9 mouse cellular contexts compared by ENCODE assay signal in the genomic region with DNA sequence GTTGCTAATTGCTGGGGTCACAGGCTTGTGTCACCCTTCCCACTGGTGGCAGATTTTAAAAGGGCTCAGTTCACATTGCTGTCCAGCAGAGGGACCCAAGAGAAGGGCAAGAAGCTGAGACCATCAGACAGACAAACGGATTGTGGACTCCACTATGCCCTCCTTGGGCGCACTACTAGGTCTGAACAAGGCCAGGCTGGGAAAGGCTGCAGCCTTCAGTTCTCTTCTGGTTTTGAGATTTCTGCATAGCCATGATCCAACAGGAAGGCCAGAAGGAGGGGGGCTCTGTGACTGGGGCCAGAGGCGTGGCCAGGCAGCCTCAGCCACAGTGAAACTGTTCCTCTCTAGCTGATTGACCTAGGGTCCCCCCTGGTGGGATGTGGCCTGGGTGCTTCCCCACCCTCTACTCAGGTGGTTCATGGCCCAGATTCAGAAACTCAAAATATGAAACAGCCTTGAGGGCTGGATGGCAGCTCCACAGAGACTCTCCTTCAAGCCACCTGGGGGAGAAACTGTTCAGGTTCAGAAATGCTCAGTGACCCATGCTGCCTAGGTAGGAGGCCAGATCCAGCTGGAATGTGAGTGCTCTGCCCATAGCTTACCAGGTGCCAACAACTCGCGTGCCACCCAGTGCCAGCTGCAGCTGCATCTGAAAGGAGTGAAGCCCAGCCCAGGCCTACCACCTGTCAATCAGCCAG. TPM values are rescaled to one million over a fixed set of nuclear protein-coding genes. Genes with fewer than 3 reads are reported as not detected.
A peak's percentile ranks its signal among the peaks of the same experiment; 100 is the strongest.
DNase-seq lines count a peak whose midpoint lies in the region; ATAC-seq lines count a peak whose summit lies in the region.
"Had no signal": no experiment of that assay in that cellular context is flagged by ENCODE, and none has a peak within 500 bp of the region (broad histone marks: within the 10 kb centered on the region; RNA-seq: fewer than 3 reads in every experiment).

No protein-coding gene starts in this region.

- H3K4me2 ChIP-seq in hindbrain, embryonic 11.5 days (replicated peaks; ENCODE audit: low read depth, low read length), result no peak overlapping the region
- no peak overlapping the region for H3K4me2 ChIP-seq in hindbrain, embryonic 14.5 days (replicated peaks)
- H3K4me2 ChIP-seq: embryonic facial prominence, embryonic 13.5 days had no signal

- no peaks in the 10 kb centered on the region for H3K27me3 ChIP-seq in hindbrain, embryonic 11.5 days (ENCODE audit: control insufficient read depth, insufficient read depth, low read length)
- H3K27me3 ChIP-seq in hindbrain, embryonic 14.5 days (ENCODE audit: control insufficient read depth, insufficient read depth, low read length), result no peaks in the 10 kb centered on the region
- no peaks in the 10 kb centered on the region for H3K27me3 ChIP-seq in megakaryocyte, embryonic 14.5 days (replicated peaks)
- H3K27me3 ChIP-seq: embryonic facial prominence, embryonic 13.5 days had no signal

- DNase-seq in hindbrain, embryonic 11.5 days (ENCODE audit: low spot score), result peak; percentile 25
- no peak for DNase-seq in hindbrain, embryonic 14.5 days (ENCODE audit: low spot score)
- DNase-seq in ZHBTc4 (ENCODE audit: low read depth, low spot score), result peak; percentile 77
- peak; percentile 83 for DNase-seq in kidney, adult 18-20 months
- no peak for DNase-seq in left cerebral cortex, adult 9 months (ENCODE audit: low spot score in 2 of 2)
- no peak for DNase-seq in right cerebral cortex, adult 2 months (ENCODE audit: low spot score in 2 of 2)
- DNase-seq in left cerebral cortex, postnatal 10 days (ENCODE audit: extremely low spot score in 1 of 2, low spot score in 2 of 2), result no peak

- no peak overlapping the region for H3K9ac ChIP-seq in hindbrain, embryonic 11.5 days (ENCODE audit: low read depth, low read length)
- H3K9ac ChIP-seq in hindbrain, embryonic 14.5 days, result no peak overlapping the region
- H3K9ac ChIP-seq: embryonic facial prominence, embryonic 13.5 days had no signal

- ATAC-seq in hindbrain, embryonic 11.5 days (ENCODE audit: low FRiP score), result no peak
- no peak for ATAC-seq in hindbrain, embryonic 14.5 days (ENCODE audit: low FRiP score)

- no peaks in the 10 kb centered on the region for H3K9me3 ChIP-seq in hindbrain, embryonic 11.5 days (ENCODE audit: control insufficient read depth, low read length)
- no peaks in the 10 kb centered on the region for H3K9me3 ChIP-seq in hindbrain, embryonic 14.5 days (ENCODE audit: control insufficient read depth, low read length)
- no peaks in the 10 kb centered on the region for H3K9me3 ChIP-seq in megakaryocyte, embryonic 14.5 days
- H3K9me3 ChIP-seq: embryonic facial prominence, embryonic 13.5 days had no signal

- no peak overlapping the region for H3K27ac ChIP-seq in hindbrain, embryonic 11.5 days (ENCODE audit: low read depth, low read length)
- H3K27ac ChIP-seq in hindbrain, embryonic 14.5 days, result no peak overlapping the region
- H3K27ac ChIP-seq: embryonic facial prominence, embryonic 13.5 days had no signal

- intact Hi-C loops in left cerebral cortex, postnatal 10 days (cut with DNase I), result no loop called here

- WGBS in hindbrain, embryonic 11.5 days, result 59% methylated on average over 5 of the region's 5 CpGs
- WGBS in hindbrain, embryonic 14.5 days, result 65% methylated on average over 5 of the region's 5 CpGs

- no peaks in the 10 kb centered on the region for H3K4me1 ChIP-seq in hindbrain, embryonic 11.5 days (replicated peaks; ENCODE audit: control insufficient read depth, insufficient read depth, low read length)
- no peaks in the 10 kb centered on the region for H3K4me1 ChIP-seq in hindbrain, embryonic 14.5 days (replicated peaks; ENCODE audit: control insufficient read depth, insufficient read depth, low read length)
- H3K4me1 ChIP-seq in megakaryocyte, embryonic 14.5 days, result peaks cover 65% of the 10 kb centered on the region

- no peaks in the 10 kb centered on the region for H3K36me3 ChIP-seq in hindbrain, embryonic 11.5 days (ENCODE audit: control insufficient read depth, insufficient read depth, low read length)
- no peaks in the 10 kb centered on the region for H3K36me3 ChIP-seq in hindbrain, embryonic 14.5 days (replicated peaks; ENCODE audit: control insufficient read depth, insufficient read depth)
- H3K36me3 ChIP-seq in megakaryocyte, embryonic 14.5 days (replicated peaks; ENCODE audit: low read length), result no peaks in the 10 kb centered on the region
- H3K36me3 ChIP-seq: embryonic facial prominence, embryonic 13.5 days had no signal

- H3K4me3 ChIP-seq in hindbrain, embryonic 11.5 days (ENCODE audit: low read depth, low read length), result no peak overlapping the region
- H3K4me3 ChIP-seq in hindbrain, embryonic 14.5 days (replicated peaks; ENCODE audit: low read length), result no peak overlapping the region
- H3K4me3 ChIP-seq in megakaryocyte, embryonic 14.5 days (replicated peaks), result peak overlapping the region; percentile 85
- H3K4me3 ChIP-seq: embryonic facial prominence, embryonic 13.5 days had no signal

RNA-seq across cellular contexts. Expression of a gene that starts 13.7 kb away (rescaled TPM):
- polyA plus RNA-seq in hindbrain, embryonic 11.5 days (2014; fragmentation: Nextera tagmentation; extraction: Ambion mirVana), result 0.42 and 0.74 TPM in 2 replicates
- polyA plus RNA-seq in hindbrain, embryonic 14.5 days (2014; fragmentation: Nextera tagmentation; extraction: Ambion mirVana), result 0.48 and 0.90 TPM in 2 replicates
- 22.9 and 55.2 TPM in 2 replicates for polyA plus RNA-seq in megakaryocyte, embryonic 14.5 days (2012; ENCODE audit: insufficient read depth, low replicate concordance)
- total RNA-seq in left cerebral cortex, postnatal 10 days (2021), result 1 to 10 TPM; 1.3 TPM

RNA-seq across cellular contexts. Expression of a gene that starts 31.3 kb away (rescaled TPM):
- 5.2 and 5.8 TPM in 2 replicates for polyA plus RNA-seq in hindbrain, embryonic 11.5 days (2014; fragmentation: Nextera tagmentation; extraction: Ambion mirVana)
- 10.6 and 11.1 TPM in 2 replicates for polyA plus RNA-seq in hindbrain, embryonic 14.5 days (2014; fragmentation: Nextera tagmentation; extraction: Ambion mirVana)
- polyA plus RNA-seq in megakaryocyte, embryonic 14.5 days (2012; ENCODE audit: insufficient read depth, low replicate concordance), result 32.8 and 44.2 TPM in 2 replicates
- 10 to 100 TPM; 25.7 to 31.1 TPM for total RNA-seq in left cerebral cortex, postnatal 10 days (2021)

RNA-seq across cellular contexts. Expression of a gene that starts 37.8 kb away (rescaled TPM):
- polyA plus RNA-seq in hindbrain, embryonic 11.5 days (2014; fragmentation: Nextera tagmentation; extraction: Ambion mirVana), result 142 and 147 TPM in 2 replicates
- polyA plus RNA-seq in hindbrain, embryonic 14.5 days (2014; fragmentation: Nextera tagmentation; extraction: Ambion mirVana), result 107 and 118 TPM in 2 replicates
- 107 and 147 TPM in 2 replicates for polyA plus RNA-seq in megakaryocyte, embryonic 14.5 days (2012; ENCODE audit: insufficient read depth, low replicate concordance)
- 10 to 100 TPM; 42.5 to 49.6 TPM for total RNA-seq in left cerebral cortex, postnatal 10 days (2021)

RNA-seq across cellular contexts. Expression of a gene that starts 38.2 kb away (rescaled TPM):
- 126 and 138 TPM in 2 replicates for polyA plus RNA-seq in hindbrain, embryonic 11.5 days (2014; fragmentation: Nextera tagmentation; extraction: Ambion mirVana)
- polyA plus RNA-seq in hindbrain, embryonic 14.5 days (2014; fragmentation: Nextera tagmentation; extraction: Ambion mirVana), result 291 and 300 TPM in 2 replicates
- 209 and 955 TPM in 2 replicates for polyA plus RNA-seq in megakaryocyte, embryonic 14.5 days (2012; ENCODE audit: insufficient read depth, low replicate concordance)
- total RNA-seq in left cerebral cortex, postnatal 10 days (2021), result 100 to 1,000 TPM; 280 to 318 TPM

RNA-seq across cellular contexts. Expression of a gene that starts 49.9 kb away (rescaled TPM):
- polyA plus RNA-seq in hindbrain, embryonic 11.5 days (2014; fragmentation: Nextera tagmentation; extraction: Ambion mirVana), result 4.1 and 5.0 TPM in 2 replicates
- 6.2 and 7.3 TPM in 2 replicates for polyA plus RNA-seq in hindbrain, embryonic 14.5 days (2014; fragmentation: Nextera tagmentation; extraction: Ambion mirVana)
- 56.1 and 76.3 TPM in 2 replicates for polyA plus RNA-seq in megakaryocyte, embryonic 14.5 days (2012; ENCODE audit: insufficient read depth, low replicate concordance)
- total RNA-seq in left cerebral cortex, postnatal 10 days (2021), result 10 to 100 TPM; 41.4 to 43.5 TPM

Comparison
In these comparisons a context has a peak if more than half of its experiments do, and no peak if none do; other contexts are left out.
1. DNase-seq: peak in hindbrain, embryonic 11.5 days (single experiment), ZHBTc4 (single experiment) and kidney, adult 18-20 months (single experiment); none in hindbrain, embryonic 14.5 days (single experiment), left cerebral cortex, adult 9 months (0 of 2), right cerebral cortex, adult 2 months (0 of 2) and left cerebral cortex, postnatal 10 days (0 of 2).
2. RNA of a gene that starts 13.7 kb away (polyA plus RNA-seq): 22.9 to 55.2 TPM in megakaryocyte, embryonic 14.5 days; 0.48 to 0.90 TPM in hindbrain, embryonic 14.5 days and 0.42 to 0.74 TPM in hindbrain, embryonic 11.5 days; every median in the first group is over 10 times any median in the second.